Mouse (Mus musculus) layer of hippocampus, adult 2 months (tissue): ENCODE results near the gene Tomm34. TPM values are rescaled to one million over a fixed set of nuclear protein-coding genes. Genes with fewer than 3 reads are reported as not detected.
A peak's percentile ranks its signal among the peaks of the same experiment; 100 is the strongest.

Experiments
- DNase-seq, 2 experiments: peaks; one replicate each; pipeline ENCODE4 v3.0.0; 2022; ENCODE audit warnings: low spot score in 2 of 2
- H3K27ac ChIP-seq: fragments of 200-600 bp; 2 replicates; pipeline ENCODE4 v1.8.1; 2022
- H3K4me3 ChIP-seq: fragments of 200-600 bp; 2 replicates; pipeline ENCODE4 v1.8.1; 2022; ENCODE audit warnings: mild to moderate bottlenecking
- CTCF ChIP-seq: fragments of 200-600 bp; conservative IDR thresholded peaks from 2 replicates; pipeline ENCODE4 v1.8.1; 2022; ENCODE audit warnings: antibody characterized with exemption, mild to moderate bottlenecking, moderate library complexity
- long read RNA-seq, 2 experiments: library from polyadenylated mRNA; stranded (forward); transcript quantifications; one replicate each; pipeline ENCODE4 v2.0.0; 2021; ENCODE audit warnings: borderline mapping rate in 2 of 2
- total RNA-seq, 2 experiments: library from RNA; stranded (reverse); gene quantifications; 2 replicates each; pipeline ENCODE4 v1.2.3; 2021

The Tomm34 gene
- total RNA-seq = 100 to 1,000 TPM; 107 to 108 TPM
- long read RNA-seq, experiment 1, transcript Tomm34-202 (7 exons, 1,923 nt) = major isoform, 70 of 106 reads
- long read RNA-seq, experiment 1, transcript Tomm34-201 (7 exons, 2,302 nt) = minor isoform, 26 of 106 reads
- long read RNA-seq, experiment 1, partial matches to known transcripts = 4 of 106 reads
- long read RNA-seq, experiment 1, other reads (novel, unspliced or antisense) = 6 of 106 reads
- long read RNA-seq, experiment 2, transcript Tomm34-201 (7 exons, 2,302 nt) = minor isoform, 38 of 150 reads
- long read RNA-seq, experiment 2, transcript Tomm34-202 (7 exons, 1,923 nt) = major isoform, 102 of 150 reads
- long read RNA-seq, experiment 2, partial matches to known transcripts = 4 of 150 reads
- long read RNA-seq, experiment 2, other reads (novel, unspliced or antisense) = 6 of 150 reads

- Histone ChIP-seq H3K4me3 (peak within 1 kb of the TSS; percentile 95), H3K27ac (peak within 1 kb of the TSS; percentile 94)
- DNase-seq = peak; percentile 87 to 88
- TF ChIP-seq CTCF = no peak
Observed at GRCm38 (mm10) chr2:164070765-164071436, at the start of gene Tomm34. Gene Tomm34, minus strand, starts transcription at chr2:164071169.

- H3K27ac ChIP-seq = no peak overlapping the region
- H3K4me3 ChIP-seq = no peak overlapping the region
- TF ChIP-seq CTCF = no peak
- DNase-seq = no peak
Observed at GRCm38 (mm10) chr2:164119503-164119902, 48.5 kb upstream of the Tomm34 start.

GRCm38 (mm10) chr2:164115531-164115930 lies 44.6 kb upstream of the Tomm34 start:
- no peak for DNase-seq
- Histone ChIP-seq H3K27ac (no peak overlapping the region), H3K4me3 (no peak overlapping the region)
- no peak for TF ChIP-seq CTCF

- TF ChIP-seq CTCF = no peak
- no peak for DNase-seq
- no peak overlapping the region for H3K27ac ChIP-seq
- H3K4me3 ChIP-seq = no peak overlapping the region
Observed at GRCm38 (mm10) chr2:164114051-164114450, 43.1 kb upstream of the Tomm34 start.

GRCm38 (mm10) chr2:164111546-164111945 lies 40.6 kb upstream of the Tomm34 start:
- Histone ChIP-seq H3K27ac (peak overlapping the region; percentile 58; the same call in 1 of the 2 replicates), H3K4me3 (no peak overlapping the region)
- TF ChIP-seq CTCF = no peak
- no peak for DNase-seq

GRCm38 (mm10) chr2:164108501-164108900 lies 37.5 kb upstream of the Tomm34 start:
- Histone ChIP-seq H3K27ac (no peak overlapping the region), H3K4me3 (no peak overlapping the region)
- no peak for DNase-seq
- TF ChIP-seq CTCF = no peak

- no peak for TF ChIP-seq CTCF
- Histone ChIP-seq H3K27ac (no peak overlapping the region), H3K4me3 (no peak overlapping the region)
- DNase-seq = no peak
Observed at GRCm38 (mm10) chr2:164107125-164107874, 36.3 kb upstream of the Tomm34 start.

- TF ChIP-seq CTCF = no peak
- DNase-seq = peak in 1 of 2 experiments; percentile 53
Observed at GRCm38 (mm10) chr2:164106287-164107035, 35.5 kb upstream of the Tomm34 start.

GRCm38 (mm10) chr2:164103501-164103900 lies 32.5 kb upstream of the Tomm34 start:
- Histone ChIP-seq H3K27ac (no peak overlapping the region), H3K4me3 (no peak overlapping the region)
- peak; percentile 97 for TF ChIP-seq CTCF
- peak; percentile 49 to 78 for DNase-seq

More at GRCm38 (mm10) chr2:164106287-164107035, 35.5 kb upstream of the Tomm34 start:
- H3K4me3 ChIP-seq = no peak overlapping the region
- peak overlapping the region; percentile 24; the same call in 1 of the 2 replicates for H3K27ac ChIP-seq

GRCm38 (mm10) chr2:164102366-164102765 lies 31.4 kb upstream of the Tomm34 start:
- H3K27ac ChIP-seq = no peak overlapping the region
- DNase-seq = no peak
- no peak overlapping the region for H3K4me3 ChIP-seq
- no peak for TF ChIP-seq CTCF

- DNase-seq = no peak
- TF ChIP-seq CTCF = no peak
- Histone ChIP-seq H3K4me3 (no peak overlapping the region), H3K27ac (no peak overlapping the region)
Observed at GRCm38 (mm10) chr2:164101936-164102335, 31.0 kb upstream of the Tomm34 start.

- Histone ChIP-seq H3K4me3 (no peak overlapping the region), H3K27ac (peak overlapping the region; percentile 3; the same call in 1 of the 2 replicates)
- DNase-seq = peak in 1 of 2 experiments; percentile 40
- TF ChIP-seq CTCF = no peak
Observed at GRCm38 (mm10) chr2:164098603-164099250, 27.8 kb upstream of the Tomm34 start.
